19 mouse cellular contexts compared by ENCODE assay signal in the genomic region with DNA sequence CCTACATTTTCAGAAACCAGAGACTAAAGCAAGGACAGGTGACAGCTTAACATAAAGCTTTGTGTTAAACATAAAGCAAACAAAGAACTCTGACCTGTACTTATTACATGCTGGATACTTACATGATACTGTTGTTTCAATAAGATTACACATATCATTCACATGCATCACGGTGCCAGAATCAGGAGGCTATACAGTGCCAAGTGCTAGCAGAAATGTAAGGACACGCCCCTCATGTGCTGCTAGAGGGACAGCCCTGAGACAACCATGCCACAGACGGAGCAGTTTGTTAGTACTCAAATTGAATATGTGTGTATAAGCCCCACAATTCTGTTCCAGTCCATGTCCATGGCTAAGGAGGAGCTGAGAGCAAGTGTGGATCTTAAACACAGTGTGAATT. TPM values are rescaled to one million over a fixed set of nuclear protein-coding genes. Genes with fewer than 3 reads are reported as not detected.
DNase-seq lines count a peak whose midpoint lies in the region; ATAC-seq lines count a peak whose summit lies in the region.
"Had no signal": no experiment of that assay in that cellular context is flagged by ENCODE, and none has a peak within 500 bp of the region (broad histone marks: within the 10 kb centered on the region; RNA-seq: fewer than 3 reads in every experiment).

No protein-coding gene starts in this region.

- DNase-seq in heart, adult 11 months, result peak; percentile 68
- DNase-seq in heart, adult 9 months (ENCODE audit: low spot score in 2 of 2), result no peak
- no peak for DNase-seq in spleen, postnatal 4 days (ENCODE audit: low spot score in 2 of 2)
- DNase-seq in embryo, embryonic 9.5 days (ENCODE audit: extremely low spot score), result no peak
- DNase-seq: adrenal gland, adult 2 months; adrenal gland, adult 8-10 months; adrenal gland, postnatal 10 days; adrenal gland, postnatal 14 days; adrenal gland, postnatal 25 days; adrenal gland, postnatal 36 days; B cell, adult 2 months; cerebellum, adult 11 months; cerebellum, adult 11-12 months; cerebellum, adult 18-20 months had no signal

- ATAC-seq in megakaryocyte progenitor cell, adult 5-6 weeks (replicated peaks; ENCODE audit: poor library complexity), result 0 out of 2 replicates have a peak, but pooled peaks have one; percentile 31
- peak; percentile 70 for ATAC-seq in megakaryocyte-erythroid progenitor cell, adult 5-6 weeks (replicated peaks; ENCODE audit: low FRiP score, low TSS enrichment, poor library complexity, severe bottlenecking)
- ATAC-seq: activated CD4-positive, CD25-positive, alpha-beta regulatory T cell, adult 4 months; CD4-positive, CD25-positive, alpha-beta regulatory T cell, adult 4 months; Patski had no signal

RNA-seq across cellular contexts. Expression of a gene that starts 13.7 kb away (rescaled TPM):
- total RNA-seq in megakaryocyte progenitor cell, adult 5-6 weeks (2015), result 22.2 and 23.8 TPM in 2 replicates
- 63.4 and 71.7 TPM in 2 replicates for total RNA-seq in megakaryocyte progenitor cell, adult 5-6 weeks (2017)
- 41.5 and 49.5 TPM in 2 replicates for total RNA-seq in megakaryocyte-erythroid progenitor cell, adult 5-6 weeks (2014; fragmentation: Nextera tagmentation)
- 78.4 and 88.4 TPM in 2 replicates for total RNA-seq in megakaryocyte-erythroid progenitor cell, adult 5-6 weeks (2017)
